Mouse (Mus musculus): ENCODE results near the gene Cyb5d1.

Cyb5d1 gene

GRCm38 (mm10) chr11:69415668-69416451, 20.4 kb upstream of the Cyb5d1 start:
- DNase-seq, result peak; percentile 83 to 90

- peak; percentile 92 to 94 for DNase-seq
Observed at GRCm38 (mm10) chr11:69415327-69415667, 19.9 kb upstream of the Cyb5d1 start.

- peak; percentile 34 for DNase-seq
Observed at GRCm38 (mm10) chr11:69414421-69415326, 19.2 kb upstream of the Cyb5d1 start.

- DNase-seq, result peak; percentile 86 to 92
Observed at GRCm38 (mm10) chr11:69413221-69414181, 18.1 kb upstream of the Cyb5d1 start, which contains the start of gene Kdm6b. Gene Kdm6b, minus strand, starts transcription at chr11:69413675.

GRCm38 (mm10) chr11:69412548-69412947, 17.1 kb upstream of the Cyb5d1 start:
- peak in 1 of 2 experiments; percentile 11 for DNase-seq

- peak; percentile 75 to 78 for DNase-seq
Observed at GRCm38 (mm10) chr11:69411538-69412203, 16.2 kb upstream of the Cyb5d1 start.

- DNase-seq, result peak; percentile 99 to 100
Observed at GRCm38 (mm10) chr11:69411073-69411535, 15.7 kb upstream of the Cyb5d1 start.

GRCm38 (mm10) chr11:69410310-69411072, 15.1 kb upstream of the Cyb5d1 start:
- peak; percentile 59 to 69 for DNase-seq

- DNase-seq, result no peak
Observed at GRCm38 (mm10) chr11:69410045-69410309, 14.5 kb upstream of the Cyb5d1 start.

- DNase-seq, result peak; percentile 88 to 90
Observed at GRCm38 (mm10) chr11:69409378-69410044, 14.1 kb upstream of the Cyb5d1 start.

GRCm38 (mm10) chr11:69408541-69409377, 13.3 kb upstream of the Cyb5d1 start:
- DNase-seq, result peak; percentile 85

GRCm38 (mm10) chr11:69407724-69408004, 12.2 kb upstream of the Cyb5d1 start:
- DNase-seq, result no peak

- no peak for DNase-seq
Observed at GRCm38 (mm10) chr11:69406867-69407723, 11.7 kb upstream of the Cyb5d1 start.

GRCm38 (mm10) chr11:69406282-69406681, 10.9 kb upstream of the Cyb5d1 start:
- DNase-seq, result no peak

- no peak for DNase-seq
Observed at GRCm38 (mm10) chr11:69405397-69406200, 10.2 kb upstream of the Cyb5d1 start.

GRCm38 (mm10) chr11:69404595-69405396, 9.4 kb upstream of the Cyb5d1 start:
- peak in 1 of 2 experiments; percentile 24 for DNase-seq

All from cerebellum, postnatal 10 days (tissue).